Mouse (Mus musculus): ENCODE results near the gene Smoc2. TPM values are rescaled to one million over a fixed set of nuclear protein-coding genes. Genes with fewer than 3 reads are reported as not detected.

Gene Smoc2
- total RNA-seq (2023) = 0.89 TPM

DNA sequence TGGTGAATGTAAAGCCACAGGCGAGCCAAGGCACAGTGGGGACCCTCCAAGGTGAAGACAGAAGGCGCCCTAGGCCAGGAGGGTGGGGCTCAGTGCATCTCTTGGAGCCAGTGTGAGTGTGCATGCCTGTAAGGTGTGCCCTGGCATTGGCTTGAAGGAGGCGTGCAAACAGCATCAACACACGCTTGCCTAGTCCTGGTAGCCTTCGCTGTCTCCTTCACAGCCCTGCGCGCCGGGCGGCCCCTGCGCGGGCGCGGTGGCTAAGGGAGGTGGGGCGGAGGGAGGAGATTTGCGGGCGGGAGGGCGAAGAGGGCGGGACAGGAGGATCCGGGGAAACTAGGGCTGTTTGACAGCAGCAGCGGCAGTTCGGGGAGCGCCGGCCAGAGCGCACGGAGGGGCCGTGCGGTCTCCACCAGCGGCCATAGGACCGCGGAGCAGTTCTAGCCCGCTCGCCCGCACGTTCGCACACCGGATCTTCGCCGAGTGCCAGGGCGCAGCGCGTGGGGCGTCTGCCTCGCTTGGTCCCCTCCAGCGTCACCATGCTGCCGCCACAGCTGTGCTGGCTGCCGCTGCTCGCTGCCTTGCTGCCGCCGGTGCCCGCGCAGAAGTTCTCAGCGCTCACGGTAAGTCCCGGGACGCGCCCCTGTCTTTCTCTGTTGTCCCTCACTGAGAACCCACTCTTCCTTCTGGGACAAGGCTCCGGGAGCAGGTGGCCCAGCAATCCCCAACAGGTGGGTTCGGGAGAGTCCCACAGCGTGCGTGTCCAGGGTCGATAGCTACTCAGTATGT lies at the start of gene Smoc2:
Smoc2 (plus strand) TSS at position 330 of the 789 bp plus-strand sequence.

Other genes with a start within 250 kb of the Smoc2 start
- not detected for gene Gm7358, start 220.0 kb upstream of the Smoc2 start, total RNA-seq (2023)
- gene Dact2, start 75.2 kb upstream of the Smoc2 start, total RNA-seq (2023) = not detected

All from CD4-positive naive resting alpha-beta T cell, adult 57 days (primary cell).